Mouse (Mus musculus): ENCODE measurements around the gene Olfr631. TPM values are rescaled to one million over a fixed set of nuclear protein-coding genes. Genes with fewer than 3 reads are reported as not detected.
"Not testable (repeated sequence)": the region's sequence is repeated elsewhere in the genome, so short reads cannot be mapped to it uniquely, and the experiment has no call there.

Olfr631 gene
- polyA plus RNA-seq (2012; ENCODE audit: insufficient read depth, insufficient read length, missing spikeins), result not detected in 2 replicates

GRCm38 (mm10) chr7:103928525-103928924 lies at the start of gene Olfr631:
TSS of gene Olfr631 (plus strand) at chr7:103928825.
- H3K4me1 ChIP-seq (ENCODE audit: control insufficient read depth, insufficient read depth, insufficient read length, low read length), result no peaks in the 10 kb centered on the region
- H3K4me3 ChIP-seq (ENCODE audit: insufficient read depth, low read depth, low read length), result no peak within 1 kb of the TSS
- no peak within 1 kb of the TSS for H3K27ac ChIP-seq (replicated peaks; ENCODE audit: low read depth, low read length)

- Histone ChIP-seq H3K27ac (replicated peaks; ENCODE audit: low read depth, low read length) (no peak within 1 kb of the TSS), H3K4me1 (ENCODE audit: control insufficient read depth, insufficient read depth, insufficient read length, low read length) (no peaks in the 10 kb centered on the region)
Measured at GRCm38 (mm10) chr7:103886152-103886551, 42.5 kb upstream of the Olfr631 start, which contains the start of gene Olfr66. TSS of gene Olfr66 (minus strand) at chr7:103886252.

GRCm38 (mm10) chr7:103894385-103894784 lies 34.2 kb upstream of the Olfr631 start, which contains the start of gene Olfr64:
TSS of gene Olfr64 (minus strand) at chr7:103894485.
- H3K4me3 ChIP-seq (ENCODE audit: insufficient read depth, low read depth, low read length), result no peak within 1 kb of the TSS
- no peak within 1 kb of the TSS for H3K27ac ChIP-seq (replicated peaks; ENCODE audit: low read depth, low read length)
- no peaks in the 10 kb centered on the region for H3K4me1 ChIP-seq (ENCODE audit: control insufficient read depth, insufficient read depth, insufficient read length, low read length)

More at GRCm38 (mm10) chr7:103886152-103886551, 42.5 kb upstream of the Olfr631 start, which contains the start of gene Olfr66:
- H3K4me3 ChIP-seq (ENCODE audit: insufficient read depth, low read depth, low read length), result no peak within 1 kb of the TSS

GRCm38 (mm10) chr7:103903187-103903586 lies 25.4 kb upstream of the Olfr631 start, which contains the start of gene Olfr65:
TSS of gene Olfr65 (plus strand) at chr7:103903487.
- Histone ChIP-seq H3K27ac (replicated peaks; ENCODE audit: low read depth, low read length) (no peak within 1 kb of the TSS), H3K4me3 (ENCODE audit: insufficient read depth, low read depth, low read length) (no peak within 1 kb of the TSS), H3K4me1 (ENCODE audit: control insufficient read depth, insufficient read depth, insufficient read length, low read length) (no peaks in the 10 kb centered on the region)

- Histone ChIP-seq H3K4me1 (ENCODE audit: control insufficient read depth, insufficient read depth, insufficient read length, low read length) (no peaks in the 10 kb centered on the region), H3K27ac (replicated peaks; ENCODE audit: low read depth, low read length) (no peak overlapping the region), H3K4me3 (ENCODE audit: insufficient read depth, low read depth, low read length) (no peak overlapping the region)
Measured at GRCm38 (mm10) chr7:103910047-103910446, 18.6 kb upstream of the Olfr631 start.

- Histone ChIP-seq H3K4me1 (ENCODE audit: control insufficient read depth, insufficient read depth, insufficient read length, low read length) (no peaks in the 10 kb centered on the region), H3K4me3 (ENCODE audit: insufficient read depth, low read depth, low read length) (no peak overlapping the region), H3K27ac (replicated peaks; ENCODE audit: low read depth, low read length) (no peak overlapping the region)
Measured at GRCm38 (mm10) chr7:103912969-103913511, 15.6 kb upstream of the Olfr631 start.

GRCm38 (mm10) chr7:103915338-103915737 lies 13.3 kb upstream of the Olfr631 start:
- H3K4me3 ChIP-seq (ENCODE audit: insufficient read depth, low read depth, low read length), result no peak overlapping the region
- no peak overlapping the region for H3K27ac ChIP-seq (replicated peaks; ENCODE audit: low read depth, low read length)
- no peaks in the 10 kb centered on the region for H3K4me1 ChIP-seq (ENCODE audit: control insufficient read depth, insufficient read depth, insufficient read length, low read length)

- Histone ChIP-seq H3K27ac (replicated peaks; ENCODE audit: low read depth, low read length) (no peak within 1 kb of the TSS), H3K4me3 (ENCODE audit: insufficient read depth, low read depth, low read length) (no peak within 1 kb of the TSS), H3K4me1 (ENCODE audit: control insufficient read depth, insufficient read depth, insufficient read length, low read length) (no peaks in the 10 kb centered on the region)
Measured at GRCm38 (mm10) chr7:103934264-103934663, 5.6 kb downstream of the Olfr631 start, which contains the start of gene Olfr632. TSS of gene Olfr632 (plus strand) at chr7:103934347.

GRCm38 (mm10) chr7:103942730-103943129 lies 14.1 kb downstream of the Olfr631 start:
- Histone ChIP-seq H3K27ac (replicated peaks; ENCODE audit: low read depth, low read length) (no peak overlapping the region), H3K4me3 (ENCODE audit: insufficient read depth, low read depth, low read length) (no peak overlapping the region), H3K4me1 (ENCODE audit: control insufficient read depth, insufficient read depth, insufficient read length, low read length) (no peaks in the 10 kb centered on the region)

GRCm38 (mm10) chr7:103944137-103944536 lies 15.5 kb downstream of the Olfr631 start, which contains the start of gene Olfr633:
TSS of gene Olfr633 (plus strand) at chr7:103944437.
- no peak within 1 kb of the TSS for H3K27ac ChIP-seq (replicated peaks; ENCODE audit: low read depth, low read length)

GRCm38 (mm10) chr7:103966873-103967272 lies 38.2 kb downstream of the Olfr631 start:
- H3K27ac ChIP-seq (replicated peaks; ENCODE audit: low read depth, low read length); H3K4me3 ChIP-seq (ENCODE audit: insufficient read depth, low read depth, low read length); H3K4me1 ChIP-seq (ENCODE audit: control insufficient read depth, insufficient read depth, insufficient read length, low read length): not testable (repeated sequence)

More at GRCm38 (mm10) chr7:103944137-103944536, 15.5 kb downstream of the Olfr631 start, which contains the start of gene Olfr633:
- Histone ChIP-seq H3K4me3 (ENCODE audit: insufficient read depth, low read depth, low read length) (no peak within 1 kb of the TSS), H3K4me1 (ENCODE audit: control insufficient read depth, insufficient read depth, insufficient read length, low read length) (no peaks in the 10 kb centered on the region)

- Histone ChIP-seq H3K27ac (replicated peaks; ENCODE audit: low read depth, low read length) (no peak within 1 kb of the TSS), H3K4me3 (ENCODE audit: insufficient read depth, low read depth, low read length) (no peak within 1 kb of the TSS)
Measured at GRCm38 (mm10) chr7:103970852-103971251, 42.2 kb downstream of the Olfr631 start, which contains the start of gene Olfr635. TSS of gene Olfr635 (plus strand) at chr7:103971152.

GRCm38 (mm10) chr7:103971782-103972181 lies 43.2 kb downstream of the Olfr631 start:
- Histone ChIP-seq H3K4me3 (ENCODE audit: insufficient read depth, low read depth, low read length) (no peak overlapping the region), H3K4me1 (ENCODE audit: control insufficient read depth, insufficient read depth, insufficient read length, low read length) (no peaks in the 10 kb centered on the region), H3K27ac (replicated peaks; ENCODE audit: low read depth, low read length) (no peak overlapping the region)

More at GRCm38 (mm10) chr7:103970852-103971251, 42.2 kb downstream of the Olfr631 start, which contains the start of gene Olfr635:
- no peaks in the 10 kb centered on the region for H3K4me1 ChIP-seq (ENCODE audit: control insufficient read depth, insufficient read depth, insufficient read length, low read length)
